Mouse (Mus musculus): ENCODE data around the gene Bcar1. TPM values are rescaled to one million over a fixed set of nuclear protein-coding genes. Genes with fewer than 3 reads are reported as not detected.
A peak's percentile ranks its signal among the peaks of the same experiment; 100 is the strongest.

Bcar1 gene
- polyA plus RNA-seq, 1 experiment: 8.7 TPM

- H3K4me3 ChIP-seq (ENCODE audit: insufficient read depth, low read depth, low read length): no peak overlapping the region
- no peak overlapping the region; the same call in 1 of the 2 replicates for H3K27ac ChIP-seq (replicated peaks; ENCODE audit: low read depth, low read length)
- no peaks in the 10 kb centered on the region; the same call in 1 of the 2 replicates for H3K4me1 ChIP-seq (ENCODE audit: control insufficient read depth, insufficient read depth, insufficient read length, low read length)
These were observed 10.5 kb upstream of the Bcar1 start for GRCm38 (mm10) chr8:111754088-111754487.

GRCm38 (mm10) chr8:111748766-111749165, 5.2 kb upstream of the Bcar1 start:
- H3K27ac ChIP-seq (replicated peaks; ENCODE audit: low read depth, low read length): no peak overlapping the region
- H3K4me3 ChIP-seq (ENCODE audit: insufficient read depth, low read depth, low read length): no peak overlapping the region
- peaks cover 15% of the 10 kb centered on the region for H3K4me1 ChIP-seq (ENCODE audit: control insufficient read depth, insufficient read depth, insufficient read length, low read length)

GRCm38 (mm10) chr8:111747866-111748649, 4.4 kb upstream of the Bcar1 start:
- Histone ChIP-seq H3K4me1 (ENCODE audit: control insufficient read depth, insufficient read depth, insufficient read length, low read length) (peaks cover 15% of the 10 kb centered on the region), H3K27ac (replicated peaks; ENCODE audit: low read depth, low read length) (no peak overlapping the region), H3K4me3 (ENCODE audit: insufficient read depth, low read depth, low read length) (no peak overlapping the region)

GRCm38 (mm10) chr8:111746582-111747465, 3.2 kb upstream of the Bcar1 start:
- H3K4me3 ChIP-seq (ENCODE audit: insufficient read depth, low read depth, low read length): no peak overlapping the region
- H3K27ac ChIP-seq (replicated peaks; ENCODE audit: low read depth, low read length): no peak overlapping the region
- H3K4me1 ChIP-seq (ENCODE audit: control insufficient read depth, insufficient read depth, insufficient read length, low read length): peaks cover 26% of the 10 kb centered on the region

GRCm38 (mm10) chr8:111745591-111746418, 2.2 kb upstream of the Bcar1 start:
- H3K4me1 ChIP-seq (ENCODE audit: control insufficient read depth, insufficient read depth, insufficient read length, low read length): peaks cover 35% of the 10 kb centered on the region
- peak overlapping the region; percentile 72 for H3K27ac ChIP-seq (replicated peaks; ENCODE audit: low read depth, low read length)
- H3K4me3 ChIP-seq (ENCODE audit: insufficient read depth, low read depth, low read length): peak overlapping the region; percentile 57

GRCm38 (mm10) chr8:111745086-111745485, 1.5 kb upstream of the Bcar1 start:
- Histone ChIP-seq H3K4me1 (ENCODE audit: control insufficient read depth, insufficient read depth, insufficient read length, low read length) (peaks cover 42% of the 10 kb centered on the region), H3K27ac (replicated peaks; ENCODE audit: low read depth, low read length) (peak overlapping the region; percentile 54)

GRCm38 (mm10) chr8:111743101-111743791, 363 bp downstream of the Bcar1 start:
- Histone ChIP-seq H3K4me1 (ENCODE audit: control insufficient read depth, insufficient read depth, insufficient read length, low read length) (peaks cover 55% of the 10 kb centered on the region), H3K4me3 (ENCODE audit: insufficient read depth, low read depth, low read length) (peak overlapping the region; percentile 86), H3K27ac (replicated peaks; ENCODE audit: low read depth, low read length) (peak overlapping the region; percentile 78)

More at GRCm38 (mm10) chr8:111745086-111745485, 1.5 kb upstream of the Bcar1 start:
- no peak overlapping the region for H3K4me3 ChIP-seq (ENCODE audit: insufficient read depth, low read depth, low read length)

GRCm38 (mm10) chr8:111742261-111743037, 1.2 kb downstream of the Bcar1 start:
- Histone ChIP-seq H3K4me3 (ENCODE audit: insufficient read depth, low read depth, low read length) (peak overlapping the region; percentile 86), H3K4me1 (ENCODE audit: control insufficient read depth, insufficient read depth, insufficient read length, low read length) (peaks cover 55% of the 10 kb centered on the region), H3K27ac (replicated peaks; ENCODE audit: low read depth, low read length) (peak overlapping the region; percentile 78)

GRCm38 (mm10) chr8:111741556-111741955, 2.1 kb downstream of the Bcar1 start:
- peak overlapping the region; percentile 86 for H3K4me3 ChIP-seq (ENCODE audit: insufficient read depth, low read depth, low read length)
- H3K27ac ChIP-seq (replicated peaks; ENCODE audit: low read depth, low read length): peak overlapping the region; percentile 78
- H3K4me1 ChIP-seq (ENCODE audit: control insufficient read depth, insufficient read depth, insufficient read length, low read length): peaks cover 51% of the 10 kb centered on the region

GRCm38 (mm10) chr8:111740994-111741393, 2.6 kb downstream of the Bcar1 start:
- H3K4me1 ChIP-seq (ENCODE audit: control insufficient read depth, insufficient read depth, insufficient read length, low read length): peaks cover 57% of the 10 kb centered on the region
- no peak overlapping the region for H3K4me3 ChIP-seq (ENCODE audit: insufficient read depth, low read depth, low read length)
- H3K27ac ChIP-seq (replicated peaks; ENCODE audit: low read depth, low read length): peak overlapping the region; percentile 78

- no peak overlapping the region for H3K4me3 ChIP-seq (ENCODE audit: insufficient read depth, low read depth, low read length)
- H3K4me1 ChIP-seq (ENCODE audit: control insufficient read depth, insufficient read depth, insufficient read length, low read length): peaks cover 58% of the 10 kb centered on the region
- H3K27ac ChIP-seq (replicated peaks; ENCODE audit: low read depth, low read length): peak overlapping the region; percentile 78
These were observed 3.3 kb downstream of the Bcar1 start for GRCm38 (mm10) chr8:111740301-111740711.

GRCm38 (mm10) chr8:111739604-111740003, 4.0 kb downstream of the Bcar1 start:
- H3K27ac ChIP-seq (replicated peaks; ENCODE audit: low read depth, low read length): 0 out of 2 replicates have a peak overlapping the region, but pooled peaks have one; percentile 1
- H3K4me1 ChIP-seq (ENCODE audit: control insufficient read depth, insufficient read depth, insufficient read length, low read length): peaks cover 60% of the 10 kb centered on the region
- H3K4me3 ChIP-seq (ENCODE audit: insufficient read depth, low read depth, low read length): no peak overlapping the region

GRCm38 (mm10) chr8:111738867-111739266, 4.7 kb downstream of the Bcar1 start:
- Histone ChIP-seq H3K4me3 (ENCODE audit: insufficient read depth, low read depth, low read length) (no peak overlapping the region), H3K4me1 (ENCODE audit: control insufficient read depth, insufficient read depth, insufficient read length, low read length) (peaks cover 62% of the 10 kb centered on the region), H3K27ac (replicated peaks; ENCODE audit: low read depth, low read length) (peak overlapping the region; percentile 45; the same call in 1 of the 2 replicates)

Data from brown adipose tissue, adult 24 weeks (tissue).